Mouse (Mus musculus) megakaryocyte, embryonic 14.5 days (primary cell): ENCODE results near the gene Ppp4r3a.

ENCODE experiments used
- FLI1 ChIP-seq: IDR thresholded peaks from 2 replicates; pipeline ENCODE4 v1.6.1; 2012; ENCODE audit warnings: low read length, inconsistent platforms, mixed read lengths
- GATA1 ChIP-seq: IDR thresholded peaks from 3 replicates; pipeline ENCODE4 v1.6.1; 2012; ENCODE audit warnings: mixed read lengths, low read length, inconsistent platforms, borderline replicate concordance

GRCm38 (mm10) chr12:101022353-101022752, 61.1 kb downstream of the Ppp4r3a start:
- TF ChIP-seq GATA1 (no peak), FLI1 (no peak)
